Mouse (Mus musculus): ENCODE data around the gene P2ry10b. TPM values are rescaled to one million over a fixed set of nuclear protein-coding genes. Genes with fewer than 3 reads are reported as not detected.

P2ry10b gene
- polyA plus RNA-seq, 1 experiment from 2014 or later, result 0.92 TPM

Other genes with a start within 250 kb of the P2ry10b start
- 11.5 and 11.8 TPM in 2 replicates for gene Lpar4, start 228.3 kb upstream of the P2ry10b start, polyA plus RNA-seq (2014; fragmentation: Nextera tagmentation; extraction: Ambion mirVana)
- gene P2ry10, start 60.4 kb upstream of the P2ry10b start, polyA plus RNA-seq (2014; fragmentation: Nextera tagmentation; extraction: Ambion mirVana), result not detected in 2 replicates
- gene Gpr174, start 107.0 kb downstream of the P2ry10b start, polyA plus RNA-seq (2014; fragmentation: Nextera tagmentation; extraction: Ambion mirVana), result 0.04 TPM in 1 of 2 replicates, not detected in the other